Mouse (Mus musculus) urinary bladder, postnatal 25 days (tissue): Measurements from ENCODE around the gene Anapc15.
A peak's percentile ranks its signal among the peaks of the same experiment; 100 is the strongest.

Experiments used
- DNase-seq: peaks from one replicate; pipeline ENCODE4 v3.0.0; 2022; ENCODE audit warnings: low spot score

Anapc15 gene

DNA sequence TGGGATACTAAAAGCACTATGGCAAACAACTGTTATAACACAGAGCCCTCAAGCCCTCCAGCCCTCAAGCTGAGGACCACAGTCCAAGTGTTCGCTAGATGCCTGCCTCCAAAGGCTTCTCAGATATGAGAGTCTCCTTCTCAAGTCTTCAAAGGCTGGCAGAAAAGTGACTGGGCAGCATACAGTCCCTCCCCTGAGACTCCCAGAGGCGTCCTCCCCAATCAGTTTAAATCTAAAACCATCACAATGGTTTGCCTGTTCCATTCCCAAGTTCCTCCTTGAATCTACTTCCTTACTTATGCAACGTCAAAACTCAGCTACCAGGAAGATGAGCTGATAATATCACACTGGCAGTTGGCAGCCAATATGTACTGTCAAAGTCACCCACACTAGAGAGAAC, at the start of gene Anapc15:
Anapc15 (plus strand) TSS at position 301 of the 400 bp plus-strand sequence.
- DNase-seq: no peak

DNA sequence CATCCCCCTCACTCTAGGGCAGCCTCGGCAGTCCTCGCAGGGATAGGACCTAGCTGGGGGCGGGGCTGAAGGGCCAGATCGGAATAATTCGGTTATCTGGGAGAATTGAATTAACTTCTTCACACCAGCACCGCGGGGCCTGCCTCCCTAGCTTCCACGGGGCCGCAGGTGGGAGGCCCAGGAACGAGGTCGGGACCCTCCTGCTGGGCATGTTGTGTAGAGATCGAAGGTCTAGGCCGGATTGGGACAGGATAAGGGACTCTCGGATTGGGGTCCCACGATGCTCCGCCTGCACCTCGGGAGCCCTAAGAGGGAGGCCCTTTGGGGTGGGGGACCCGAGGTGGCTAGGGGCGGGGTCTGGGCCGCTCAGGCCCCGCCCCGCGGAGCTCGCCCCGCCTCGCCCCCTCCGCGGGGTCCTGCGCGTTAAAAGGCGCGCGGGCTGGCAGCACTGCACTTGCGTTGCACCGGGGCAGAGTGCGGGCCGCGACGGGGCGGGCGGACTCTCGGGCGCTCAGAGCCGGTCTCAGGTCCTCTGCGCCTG, 45.6 kb upstream of the Anapc15 start, which contains the start of gene Phox2a:
Phox2a (plus strand) TSS at position 453 of the 541 bp plus-strand sequence.
- DNase-seq: no peak

DNA sequence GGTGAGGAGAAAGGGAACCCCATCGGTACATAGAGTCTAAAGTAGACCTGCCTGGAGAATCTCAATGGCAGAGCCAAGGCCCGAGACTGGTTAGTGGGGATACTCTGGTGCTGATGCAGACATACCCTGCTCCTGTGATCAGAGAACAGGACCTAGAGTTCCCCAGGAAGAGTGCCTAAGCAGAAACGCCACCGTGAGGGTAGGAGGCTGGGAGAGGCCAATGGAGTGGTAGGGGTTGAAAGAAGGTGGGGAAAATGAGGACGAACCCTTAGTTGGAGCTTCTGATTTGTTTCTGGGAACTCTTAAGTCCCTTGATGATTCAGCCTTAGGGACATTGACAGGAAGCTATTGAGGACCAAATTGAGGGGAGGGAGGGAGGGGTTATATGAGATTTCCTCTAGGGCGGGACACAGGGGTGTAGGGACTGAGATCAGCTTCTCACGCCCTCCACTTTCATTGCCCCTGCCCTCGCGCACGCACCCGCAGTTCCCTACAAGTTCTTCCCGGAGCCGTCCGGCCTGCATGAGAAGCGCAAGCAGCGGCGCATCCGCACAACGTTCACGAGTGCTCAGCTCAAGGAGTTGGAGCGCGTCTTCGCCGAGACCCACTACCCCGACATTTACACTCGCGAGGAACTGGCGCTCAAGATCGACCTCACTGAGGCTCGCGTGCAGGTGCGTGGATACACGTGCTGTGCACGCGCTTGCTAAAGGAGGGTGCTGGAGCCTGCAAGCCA, 43.1 kb upstream of the Anapc15 start:
- DNase-seq: no peak

DNA sequence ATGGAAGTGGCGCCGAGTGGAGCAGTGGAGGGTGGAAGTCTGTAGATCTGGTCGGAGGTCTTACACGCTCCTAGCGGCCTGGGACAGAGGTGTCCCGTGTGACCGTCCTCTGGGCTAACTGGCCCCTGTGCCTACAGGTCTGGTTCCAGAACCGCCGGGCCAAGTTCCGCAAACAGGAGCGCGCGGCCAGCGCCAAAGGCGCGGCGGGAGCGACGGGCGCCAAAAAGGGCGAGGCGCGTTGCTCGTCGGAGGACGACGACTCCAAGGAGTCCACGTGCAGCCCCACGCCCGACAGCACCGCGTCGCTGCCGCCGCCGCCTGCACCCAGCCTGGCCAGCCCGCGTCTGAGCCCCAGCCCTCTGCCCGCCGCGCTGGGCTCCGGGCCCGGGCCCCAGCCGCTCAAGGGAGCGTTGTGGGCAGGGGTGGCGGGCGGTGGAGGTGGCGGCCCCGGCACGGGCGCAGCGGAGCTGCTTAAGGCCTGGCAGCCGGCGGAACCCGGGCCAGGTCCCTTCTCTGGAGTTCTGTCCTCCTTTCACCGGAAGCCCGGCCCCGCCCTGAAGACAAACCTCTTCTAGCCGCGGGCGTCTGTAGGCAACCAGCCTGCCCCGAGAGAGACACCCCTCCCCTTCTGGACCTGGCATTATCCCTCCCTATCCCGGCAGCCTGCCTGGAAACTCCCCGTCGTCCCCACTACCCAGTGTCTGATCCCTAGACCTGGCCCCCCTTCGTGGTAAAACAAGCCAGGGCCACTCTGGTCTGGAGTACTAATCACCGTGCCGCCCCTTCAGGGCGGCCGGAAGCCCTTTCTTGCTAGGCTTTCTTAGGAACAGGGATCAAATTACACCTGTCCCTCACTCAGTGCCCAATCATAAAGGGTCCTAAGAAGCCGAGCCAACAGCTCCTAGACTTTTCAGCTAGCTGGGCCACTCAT, 41.7 kb upstream of the Anapc15 start:
- peak; percentile 47 for DNase-seq

DNA sequence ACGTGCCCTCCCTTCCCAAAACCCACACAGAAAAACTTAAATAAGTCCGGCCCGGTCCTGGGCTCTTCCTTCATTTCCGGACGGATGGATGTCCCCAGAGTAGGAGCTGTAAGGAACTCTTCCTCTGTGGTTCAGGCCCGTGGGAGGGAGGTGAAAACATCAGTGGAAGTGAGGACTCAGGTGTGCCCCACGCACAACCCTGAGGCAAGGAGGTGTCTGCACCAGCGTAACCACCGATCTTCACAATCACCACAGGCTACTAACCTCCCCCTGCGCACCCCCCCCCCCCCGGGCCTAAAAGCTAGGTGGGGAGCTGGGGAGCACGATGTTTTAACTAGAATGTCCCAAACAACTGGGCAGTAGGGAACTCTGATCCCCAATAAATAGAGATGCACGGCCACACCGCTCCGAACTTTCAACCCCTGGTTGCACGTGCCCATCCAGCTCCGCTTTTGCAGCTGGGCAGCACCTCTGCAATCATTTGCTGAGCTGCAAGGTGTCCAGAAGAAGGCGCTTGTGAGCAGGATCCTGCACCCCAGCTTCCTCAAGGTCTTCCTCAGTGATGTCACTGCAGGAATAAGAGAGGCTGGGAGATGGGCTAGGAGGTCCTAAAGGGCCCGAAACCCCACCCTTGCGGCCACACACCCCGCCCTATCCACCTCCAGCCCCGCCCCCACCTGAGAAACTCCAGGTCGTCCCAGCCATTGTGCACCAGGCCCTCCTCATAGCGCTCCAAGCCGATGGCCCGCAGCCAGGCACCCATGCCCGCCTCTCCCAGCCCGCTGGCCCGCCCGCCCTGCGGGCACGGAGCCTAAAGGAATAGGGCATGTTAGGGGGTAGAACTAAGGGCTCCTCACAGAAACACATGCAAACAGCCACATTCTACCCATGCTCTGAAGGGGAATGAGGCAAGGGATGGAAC, 40.4 kb upstream of the Anapc15 start:
- DNase-seq: no peak

DNA sequence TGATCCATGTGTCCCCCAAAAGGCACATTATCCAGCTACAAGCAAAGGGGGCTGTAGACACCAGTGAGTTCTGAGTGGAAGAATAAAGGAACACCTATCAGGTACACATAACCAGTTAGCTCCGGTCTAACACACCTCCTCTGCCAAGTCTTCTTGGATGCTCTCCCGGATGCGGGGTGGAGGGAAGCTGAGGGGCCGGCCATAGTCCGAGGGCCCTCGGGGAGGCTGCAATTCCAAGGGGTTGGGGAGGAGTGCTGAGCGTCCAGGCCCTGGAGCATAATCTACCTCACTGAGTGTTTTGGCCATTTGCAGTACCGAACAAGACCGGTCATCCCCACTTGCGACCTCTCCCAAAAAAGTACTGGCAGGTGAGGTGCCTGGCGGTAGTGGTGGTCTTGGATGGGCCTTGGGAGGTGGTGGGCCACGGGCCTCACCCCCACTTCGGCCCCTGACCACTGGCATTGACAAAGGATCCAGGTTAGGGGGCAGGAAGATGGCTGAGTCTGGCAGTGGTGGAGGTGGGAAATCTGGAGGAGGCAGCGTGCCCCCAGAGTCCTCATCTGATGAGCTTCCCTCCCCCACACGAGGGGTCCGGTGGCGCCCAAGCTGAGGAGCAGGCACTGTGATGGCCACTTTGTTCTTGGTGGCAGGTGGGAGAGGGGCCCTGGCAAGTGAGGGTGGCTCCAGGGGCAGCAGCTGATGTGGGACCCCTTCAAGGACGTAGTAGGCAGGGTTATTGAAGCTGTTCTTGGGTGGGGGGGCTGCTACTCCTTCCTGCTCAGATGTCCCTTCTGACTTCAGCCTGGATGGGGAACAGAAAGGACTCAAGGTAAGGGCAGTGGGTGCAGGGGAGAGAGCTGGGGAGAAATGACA, 39.5 kb upstream of the Anapc15 start:
- no peak for DNase-seq

DNA sequence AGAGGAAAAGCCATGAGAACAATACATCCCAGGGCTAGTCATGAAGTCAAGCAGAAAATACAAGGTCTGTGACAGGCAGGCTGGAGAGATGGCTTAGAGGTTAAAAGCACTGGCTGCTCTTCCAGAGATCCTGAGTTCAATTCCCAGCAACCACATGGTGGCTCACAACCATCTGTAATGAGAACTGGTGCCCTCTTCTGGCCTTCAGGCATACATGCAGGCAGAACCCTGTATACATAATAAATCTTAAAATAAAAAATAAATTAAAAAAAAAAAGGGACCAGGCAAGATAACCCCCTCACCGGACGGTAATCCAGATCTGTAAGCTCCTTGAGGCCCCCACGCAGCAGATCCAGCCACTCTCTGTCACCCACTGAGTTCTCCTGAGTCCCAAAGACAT, 33.1 kb upstream of the Anapc15 start:
- no peak for DNase-seq

DNA sequence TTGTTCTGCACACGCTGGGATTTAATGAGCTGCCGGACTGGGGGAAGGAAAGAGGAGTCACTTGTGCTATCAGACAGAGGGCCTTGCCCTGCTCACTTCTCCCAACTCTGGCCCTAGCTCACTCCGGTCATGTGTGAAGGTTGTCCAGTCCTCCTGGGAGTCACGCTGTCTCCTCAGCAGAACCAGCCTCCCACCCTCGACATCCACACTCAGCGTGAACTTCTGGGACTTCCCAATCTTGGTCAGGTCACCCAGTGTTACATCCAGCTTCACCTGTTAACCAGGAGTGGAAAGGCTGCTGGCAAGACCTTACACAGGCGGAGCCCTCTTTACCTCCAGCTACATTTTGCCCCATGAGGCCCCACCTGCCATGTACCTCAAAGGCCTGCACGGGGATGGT, 32.1 kb upstream of the Anapc15 start:
- no peak for DNase-seq

DNA sequence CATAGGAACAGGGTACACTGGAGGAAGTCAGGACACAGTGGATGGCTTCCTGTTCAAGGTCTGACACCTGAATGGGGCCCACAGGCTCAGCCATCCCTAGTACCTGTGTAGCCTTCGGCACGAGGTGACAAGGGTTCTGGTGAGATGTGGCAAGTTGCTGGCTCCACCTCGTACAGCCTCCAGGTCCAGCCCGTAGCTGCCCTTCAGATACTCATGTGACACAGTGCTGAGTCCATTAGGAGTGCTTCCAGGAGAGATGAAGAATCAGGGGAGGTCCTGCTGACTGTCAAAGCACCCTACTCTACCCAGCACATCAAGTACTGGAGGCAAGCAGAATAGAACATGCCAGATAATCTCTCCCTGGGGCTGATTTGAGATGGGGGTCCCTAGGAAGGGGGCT, 31.1 kb upstream of the Anapc15 start:
- DNase-seq: no peak

DNA sequence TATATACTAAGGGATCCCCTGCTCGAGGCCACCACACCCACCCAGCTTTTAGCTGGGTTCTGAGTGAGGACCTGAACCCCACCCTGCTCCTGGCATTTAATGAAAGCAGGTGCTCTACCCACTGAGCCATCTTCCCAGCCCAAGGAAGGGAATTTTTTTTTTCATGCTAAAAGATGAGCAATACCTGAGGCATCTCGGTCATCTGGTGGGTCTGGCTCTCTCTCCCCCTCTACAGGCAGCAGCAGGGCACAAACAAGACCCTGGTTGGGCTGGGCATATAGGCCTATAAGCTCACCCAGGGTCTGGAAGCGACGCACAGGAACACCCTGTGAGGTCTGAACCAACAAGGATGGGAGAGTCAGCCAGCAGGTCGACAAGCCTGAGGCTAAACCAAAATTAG, 30.2 kb upstream of the Anapc15 start:
- DNase-seq: no peak

DNA sequence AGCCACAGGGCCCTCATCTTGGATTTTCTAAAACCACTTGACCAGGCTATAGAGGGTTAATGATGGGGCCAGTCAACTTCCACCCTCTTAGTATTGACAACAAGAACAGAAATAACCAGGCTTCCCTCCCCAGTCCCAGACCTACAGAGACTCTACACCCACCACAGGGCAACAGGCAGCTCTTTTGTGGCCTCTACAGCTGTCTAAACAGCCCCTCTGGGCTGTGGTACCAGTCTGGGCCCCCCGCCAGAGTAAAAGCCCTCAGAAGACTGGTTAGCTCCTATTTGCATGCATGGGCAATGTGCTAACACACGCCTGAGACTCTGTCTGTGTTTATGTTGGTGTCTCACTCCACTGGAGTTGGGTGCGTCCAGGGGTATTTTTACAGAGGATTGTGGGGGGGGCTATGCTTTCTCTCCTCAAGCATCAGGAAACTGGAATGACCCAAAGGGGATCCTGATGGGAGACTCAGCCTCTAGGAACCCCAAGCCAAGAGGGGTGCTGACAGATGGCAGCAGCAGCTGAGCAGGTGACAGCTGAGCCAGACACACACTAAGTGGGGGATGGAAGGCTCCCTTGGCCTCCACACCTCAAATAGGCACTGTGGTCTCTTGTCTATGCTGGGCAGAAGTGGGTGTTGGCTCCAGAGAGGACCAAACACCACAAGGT, 29.5 kb upstream of the Anapc15 start:
- DNase-seq: no peak

DNA sequence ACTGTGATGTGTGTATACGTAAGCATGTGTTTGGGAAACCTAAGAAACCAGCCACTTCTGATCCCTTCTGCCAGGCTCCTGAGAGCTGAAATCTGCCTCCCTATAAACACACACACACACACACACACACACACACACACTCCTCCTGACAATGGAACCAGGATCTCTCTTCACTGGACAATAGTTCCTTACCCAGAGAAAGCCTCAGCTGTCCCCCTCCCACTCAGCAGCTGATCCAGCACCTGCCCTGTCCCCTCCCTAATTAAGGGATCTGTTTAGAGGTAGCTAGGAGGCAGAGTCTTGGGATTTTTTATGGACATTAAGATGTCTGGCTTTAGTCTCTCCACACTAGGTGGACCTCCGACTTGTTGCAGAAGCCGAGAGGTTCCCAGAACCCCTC, 28.6 kb upstream of the Anapc15 start:
- no peak for DNase-seq

DNA sequence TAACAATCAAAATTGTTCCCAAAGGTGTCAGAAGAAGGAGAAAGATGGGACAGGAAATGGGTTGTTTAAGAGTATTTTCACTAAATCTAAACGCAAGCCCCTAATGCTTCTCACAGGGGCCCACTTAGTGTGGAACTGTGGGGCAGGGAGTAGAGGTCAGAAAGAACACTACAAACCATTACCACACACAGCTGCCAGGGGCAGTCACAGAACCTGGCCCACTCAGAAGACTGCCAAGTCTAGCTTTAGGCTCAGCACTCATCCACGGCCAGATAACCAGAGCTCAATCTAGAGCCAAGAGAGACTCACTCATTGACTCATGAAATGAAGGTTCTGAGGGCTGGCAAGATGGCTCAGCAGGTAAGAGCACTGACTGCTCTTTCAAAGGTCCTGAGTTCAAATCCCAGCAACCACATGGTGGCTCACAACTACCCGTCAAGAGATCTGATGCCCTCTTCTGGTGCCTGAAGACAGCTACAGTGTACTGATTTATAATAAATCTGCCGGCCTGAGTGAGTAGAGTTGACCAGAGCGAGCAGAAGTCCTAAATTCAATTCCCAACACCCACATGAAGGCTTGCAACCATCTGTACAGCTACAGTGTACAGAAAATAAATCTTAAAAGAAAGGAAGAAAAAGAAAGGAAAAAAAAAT, 27.9 kb upstream of the Anapc15 start:
- DNase-seq: no peak

DNA sequence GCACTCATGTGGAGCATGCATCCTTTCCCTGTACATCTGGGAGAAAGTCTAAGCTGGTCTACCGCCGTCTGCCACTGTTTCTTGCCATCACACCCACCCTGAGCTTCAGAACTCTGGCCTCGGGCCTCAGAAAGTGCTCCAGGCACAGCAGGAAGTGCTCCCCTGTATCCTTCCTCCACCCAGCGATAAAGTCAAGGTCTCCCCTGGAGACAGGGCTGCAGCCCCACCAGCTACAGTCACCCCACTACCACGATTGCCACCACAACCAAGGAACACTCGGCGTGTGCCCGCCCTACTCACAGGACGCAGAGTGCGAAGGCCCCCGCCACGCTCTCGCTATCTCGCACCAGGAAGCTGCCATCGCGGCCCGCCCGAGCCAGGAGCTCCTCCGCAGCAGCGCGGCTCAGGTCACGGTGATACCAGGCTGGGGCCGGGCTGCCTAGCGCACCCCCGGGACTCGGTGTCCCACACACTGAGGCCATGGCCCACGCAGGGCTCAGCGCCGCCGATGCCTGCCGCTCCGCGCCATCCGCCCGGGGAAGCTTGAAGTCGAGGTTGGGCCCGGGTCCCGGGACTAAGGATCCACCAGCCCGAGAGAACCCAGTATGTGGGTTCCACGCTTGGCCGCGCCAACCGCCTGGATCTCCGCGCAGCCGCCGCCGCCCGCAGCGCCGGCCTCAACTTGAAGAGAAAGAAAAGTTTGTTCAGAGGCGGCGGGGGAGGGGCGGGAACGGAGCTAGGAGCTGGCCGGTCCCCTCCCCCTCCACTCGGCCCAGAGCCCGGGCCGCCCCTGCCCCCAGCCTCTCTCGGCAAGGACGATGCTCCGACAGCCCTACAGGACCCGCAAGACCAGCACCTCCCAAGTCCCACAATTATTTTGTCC, 27.0 kb upstream of the Anapc15 start:
- peak; percentile 64 for DNase-seq

DNA sequence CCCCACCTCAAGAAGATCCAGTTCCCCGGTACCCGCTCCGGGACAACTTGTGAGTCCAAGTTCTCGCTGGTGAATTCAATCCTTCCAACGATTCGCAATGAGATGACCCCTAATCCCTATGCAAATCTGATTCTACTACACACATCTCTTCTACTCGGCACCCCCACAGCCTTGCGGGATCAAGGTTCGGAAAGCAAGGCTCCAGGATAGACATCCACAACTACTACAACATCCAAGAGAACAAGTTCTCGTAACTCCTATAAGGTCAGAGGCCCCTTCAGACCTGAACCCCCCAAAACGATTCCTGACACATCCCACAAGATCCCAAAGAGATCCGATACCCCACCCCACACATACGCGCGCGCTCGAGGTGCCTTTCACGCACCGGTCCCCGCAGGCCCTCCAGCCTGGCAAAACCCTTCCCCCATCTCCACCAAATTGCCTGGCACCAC, 26.3 kb upstream of the Anapc15 start:
- no peak for DNase-seq

DNA sequence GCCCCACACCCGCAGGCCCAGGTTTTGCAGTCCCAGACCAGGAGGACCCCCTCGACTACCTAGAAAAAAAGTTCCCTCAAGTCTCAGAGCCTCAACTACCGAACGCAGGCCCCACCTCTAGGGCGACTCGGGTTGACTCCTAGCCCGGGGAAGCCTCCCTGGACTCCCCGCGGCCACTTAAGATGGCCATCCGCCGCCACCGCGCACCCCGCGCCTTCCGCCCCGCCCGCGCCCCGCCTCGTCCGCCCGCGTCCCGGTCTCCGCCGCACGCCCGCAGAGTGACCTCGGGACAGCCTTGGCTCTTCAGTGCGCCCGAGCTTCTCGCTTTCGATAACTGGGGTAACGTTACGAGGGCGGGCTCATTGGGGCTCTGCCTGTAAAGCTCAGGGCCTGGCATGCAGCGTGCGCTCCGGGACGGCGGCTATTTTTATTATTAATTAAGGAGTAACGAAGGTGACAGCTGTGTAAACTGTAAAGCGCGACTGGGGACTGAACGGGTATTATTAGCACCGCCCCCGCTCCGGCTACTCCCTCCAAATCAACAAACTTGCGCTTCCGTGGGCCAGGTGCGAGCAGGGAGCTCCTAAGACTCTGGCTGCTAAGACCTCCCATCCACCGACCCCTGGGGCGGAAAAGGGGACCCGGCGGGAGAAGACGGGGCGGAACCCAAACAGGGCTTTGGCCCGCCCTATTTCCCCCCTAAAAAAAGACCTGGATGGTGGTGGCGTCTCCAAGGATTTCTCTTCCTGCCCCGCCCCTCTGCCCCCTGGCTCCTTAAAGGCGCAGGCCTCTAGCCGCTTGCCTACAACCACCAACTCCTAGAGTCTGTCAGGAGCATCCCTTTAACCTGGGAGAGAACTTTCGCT, 25.7 kb upstream of the Anapc15 start, which contains the start of gene Inppl1:
Inppl1 (minus strand) TSS at position 624 of the 866 bp plus-strand sequence.
- peak; percentile 79 for DNase-seq

DNA sequence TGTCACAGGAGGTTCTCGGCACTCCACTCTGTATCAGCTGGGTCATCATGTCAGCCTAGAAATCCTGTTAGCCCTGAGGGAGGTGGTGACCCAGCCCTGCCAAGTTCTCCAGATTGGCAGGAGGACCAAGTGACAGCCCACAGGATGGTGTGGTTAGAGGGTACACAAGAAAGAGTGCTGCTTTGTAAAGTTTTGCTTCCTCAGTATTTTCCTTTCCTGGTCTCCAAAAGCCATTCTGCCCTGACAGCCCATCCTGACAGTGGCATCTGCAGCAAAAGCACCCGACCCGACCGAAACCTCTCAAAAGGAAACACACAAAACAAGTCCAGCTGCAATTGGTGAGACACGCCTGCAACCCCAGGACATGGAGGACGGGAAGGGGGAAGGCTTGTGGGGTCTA, 19.3 kb upstream of the Anapc15 start:
- DNase-seq: no peak
